Mouse (Mus musculus) kidney, adult 2 months (tissue): ENCODE measurements at regions not wholly inside any gene's neighbourhood (a gene's known extent, or its start where the extent isn't known, plus 50 kb on each side); places are given as distances from the start of the nearest gene placed in this dataset.

ENCODE experiments used
- DNase-seq: peaks from one replicate; pipeline ENCODE4 v3.0.0; 2021
- H3K27ac ChIP-seq: fragments of 200-500 bp; 2 replicates; pipeline ENCODE4 v1.5.1; 2012; ENCODE audit warnings: low read depth, low read length, control low read depth, inconsistent platforms; ENCODE audit not compliant: insufficient read depth
- H3K27me3 ChIP-seq: fragments of 200-500 bp; replicated peaks from 2 replicates; pipeline ENCODE4 v1.6.1; 2012; ENCODE audit warnings: mild to moderate bottlenecking, moderate library complexity, low read length, inconsistent platforms; ENCODE audit not compliant: control insufficient read depth, insufficient read depth
- H3K36me3 ChIP-seq: fragments of 200-500 bp; 2 replicates; pipeline ENCODE4 v1.6.1; 2012; ENCODE audit warnings: mild to moderate bottlenecking, moderate library complexity, low read length, inconsistent platforms; ENCODE audit not compliant: control insufficient read depth, insufficient read depth
- H3K4me1 ChIP-seq: fragments of 200-500 bp; 2 replicates; pipeline ENCODE4 v1.6.1; 2011; ENCODE audit warnings: low read length; ENCODE audit not compliant: control insufficient read depth, insufficient read depth
- H3K4me3 ChIP-seq: fragments of 200-500 bp; 2 replicates; pipeline ENCODE4 v1.5.1; 2011; ENCODE audit warnings: mild to moderate bottlenecking, low read depth, low read length, control low read depth; ENCODE audit not compliant: insufficient read depth
- CTCF ChIP-seq: fragments of 200-500 bp; conservative IDR thresholded peaks from 2 replicates; pipeline ENCODE4 v1.5.1; 2011; ENCODE audit warnings: low read depth, mild to moderate bottlenecking, control low read depth, low read length, moderate library complexity, mixed read lengths; ENCODE audit not compliant: insufficient read depth, insufficient read length
- POLR2A ChIP-seq: fragments of 200-500 bp; IDR thresholded peaks from one replicate; pipeline ENCODE4 v1.6.1; 2011; ENCODE audit warnings: low read depth, low read length, control low read depth
- WGBS: fragments of 180-500 bp; shearing (Covaris S2); methylation state at CpG from one replicate; pipeline ENCODE4 v1.1.7; 2018; 5-methylcytosine and 5-hydroxymethylcytosine counted together

- Histone ChIP-seq H3K4me1 (no peaks in the 10 kb centered on the region), H3K36me3 (no peaks in the 10 kb centered on the region), H3K27me3 (no peaks in the 10 kb centered on the region), H3K4me3 (no peak overlapping the region), H3K27ac (no peak overlapping the region)
- no peak for DNase-seq
- TF ChIP-seq POLR2A (no peak), CTCF (no peak)
- WGBS, result 100% methylated on average over 1 of the region's 1 CpGs
Measured at GRCm38 (mm10) chr1:57470356-57470755, 63.5 kb upstream of the Tyw5 start.

GRCm38 (mm10) chr1:57472235-57472634, 65.3 kb upstream of the Tyw5 start:
- H3K27me3 ChIP-seq, result no peaks in the 10 kb centered on the region
- WGBS, result 51% methylated on average over 1 of the region's 1 CpGs
- no peak for TF ChIP-seq CTCF
- TF ChIP-seq POLR2A, result no peak

GRCm38 (mm10) chr1:57477725-57478124, 70.8 kb upstream of the Tyw5 start:
- H3K27ac ChIP-seq, result no peak overlapping the region
- no peak for TF ChIP-seq POLR2A
- no peak for TF ChIP-seq CTCF
- H3K27me3 ChIP-seq, result no peaks in the 10 kb centered on the region; the same call in 1 of the 2 replicates
- no peaks in the 10 kb centered on the region for H3K36me3 ChIP-seq
- DNase-seq, result no peak
- WGBS, result 50% methylated on average over 1 of the region's 1 CpGs
- H3K4me3 ChIP-seq, result no peak overlapping the region
- no peaks in the 10 kb centered on the region for H3K4me1 ChIP-seq

More at GRCm38 (mm10) chr1:57472235-57472634, 65.3 kb upstream of the Tyw5 start:
- no peaks in the 10 kb centered on the region for H3K36me3 ChIP-seq
- H3K27ac ChIP-seq, result no peak overlapping the region
- no peaks in the 10 kb centered on the region for H3K4me1 ChIP-seq
- DNase-seq, result no peak
- no peak overlapping the region for H3K4me3 ChIP-seq

- Histone ChIP-seq H3K36me3 (no peaks in the 10 kb centered on the region), H3K4me3 (no peak overlapping the region), H3K27ac (no peak overlapping the region), H3K27me3 (no peaks in the 10 kb centered on the region; the same call in 1 of the 2 replicates), H3K4me1 (no peaks in the 10 kb centered on the region)
- no peak for DNase-seq
- 75% methylated on average over 2 of the region's 2 CpGs for WGBS
- TF ChIP-seq CTCF (no peak), POLR2A (no peak)
Measured at GRCm38 (mm10) chr1:57478151-57478550, 71.2 kb upstream of the Tyw5 start.

GRCm38 (mm10) chr1:57478800-57479199, 71.9 kb upstream of the Tyw5 start:
- Histone ChIP-seq H3K27me3 (no peaks in the 10 kb centered on the region; the same call in 1 of the 2 replicates), H3K4me3 (no peak overlapping the region), H3K27ac (no peak overlapping the region), H3K36me3 (no peaks in the 10 kb centered on the region), H3K4me1 (no peaks in the 10 kb centered on the region)
- TF ChIP-seq POLR2A (no peak), CTCF (no peak)
- DNase-seq, result no peak
- 100% methylated on average over 1 of the region's 1 CpGs for WGBS

- Histone ChIP-seq H3K36me3 (no peaks in the 10 kb centered on the region), H3K27me3 (no peaks in the 10 kb centered on the region; the same call in 1 of the 2 replicates), H3K4me3 (no peak overlapping the region), H3K4me1 (no peaks in the 10 kb centered on the region), H3K27ac (no peak overlapping the region)
- whole genome bisulfite sequencing, result 57% methylated on average over 4 of the region's 4 CpGs
- no peak for TF ChIP-seq CTCF
- no peak for TF ChIP-seq POLR2A
- no peak for DNase-seq
Measured at GRCm38 (mm10) chr1:57479566-57479965, 72.7 kb upstream of the Tyw5 start.

GRCm38 (mm10) chr1:57489176-57489575, 82.3 kb upstream of the Tyw5 start:
- 82% methylated on average over 2 of the region's 2 CpGs for WGBS
- H3K36me3 ChIP-seq, result no peaks in the 10 kb centered on the region
- H3K27me3 ChIP-seq, result no peaks in the 10 kb centered on the region
- no peaks in the 10 kb centered on the region for H3K4me1 ChIP-seq
- no peak overlapping the region for H3K27ac ChIP-seq
- DNase-seq, result no peak
- no peak overlapping the region for H3K4me3 ChIP-seq
- TF ChIP-seq CTCF (no peak), POLR2A (no peak)

- Histone ChIP-seq H3K4me1 (no peaks in the 10 kb centered on the region), H3K36me3 (no peaks in the 10 kb centered on the region), H3K27me3 (no peaks in the 10 kb centered on the region), H3K27ac (no peak overlapping the region), H3K4me3 (no peak overlapping the region)
- TF ChIP-seq POLR2A (no peak), CTCF (no peak)
- DNase-seq, result no peak
- 73% methylated on average over 6 of the region's 6 CpGs for WGBS
Measured at GRCm38 (mm10) chr1:57489588-57489987, 82.7 kb upstream of the Tyw5 start.
